Mouse (Mus musculus) hindbrain, embryonic 15.5 days (tissue): ENCODE results near the gene Hexa. TPM values are rescaled to one million over a fixed set of nuclear protein-coding genes. Genes with fewer than 3 reads are reported as not detected.

Experiments used
- ATAC-seq: fragments of 200-750 bp; cut with Nextera tagmentation; 2 replicates; pipeline ENCODE4 v1.8.0; 2017; ENCODE audit warnings: low read depth, moderate number of reproducible peaks, moderate TSS enrichment; ENCODE audit not compliant: low FRiP score
- H3K27ac ChIP-seq: fragments of 300-500 bp; sonication (generic); replicated peaks from 2 replicates; pipeline ENCODE4 v1.5.1; 2015; ENCODE audit warnings: mild to moderate bottlenecking, inconsistent platforms
- H3K27me3 ChIP-seq: fragments of 300-500 bp; sonication (generic); 2 replicates; pipeline ENCODE4 v1.6.1; 2015; ENCODE audit warnings: control low read depth, inconsistent platforms
- H3K36me3 ChIP-seq: fragments of 300-500 bp; sonication (generic); 2 replicates; pipeline ENCODE4 v1.6.1; 2015; ENCODE audit warnings: control low read depth, inconsistent platforms
- H3K4me1 ChIP-seq: fragments of 300-500 bp; sonication (generic); replicated peaks from 2 replicates; pipeline ENCODE4 v1.6.1; 2015; ENCODE audit warnings: control low read depth, inconsistent platforms
- H3K4me2 ChIP-seq: fragments of 300-500 bp; sonication (generic); 2 replicates; pipeline ENCODE4 v1.6.1; 2015; ENCODE audit warnings: moderate library complexity, mild to moderate bottlenecking, inconsistent platforms
- H3K4me3 ChIP-seq: fragments of 300-500 bp; sonication (generic); 2 replicates; pipeline ENCODE4 v1.5.1; 2015; ENCODE audit warnings: mild to moderate bottlenecking, inconsistent platforms
- H3K9ac ChIP-seq: fragments of 300-500 bp; sonication (generic); 2 replicates; pipeline ENCODE4 v1.6.1; 2015; ENCODE audit warnings: inconsistent platforms
- H3K9me3 ChIP-seq: fragments of 300-500 bp; sonication (generic); 2 replicates; pipeline ENCODE4 v1.6.1; 2016; ENCODE audit warnings: control low read depth, inconsistent platforms
- WGBS: fragments of 180-500 bp; shearing (Covaris S2); methylation state at CpG from one replicate; pipeline ENCODE4 v1.1.7; 2015; 5-methylcytosine and 5-hydroxymethylcytosine counted together
- polyA plus RNA-seq: library from polyadenylated mRNA; unstranded; fragments of >200 nt; fragmentation: Nextera tagmentation; extraction: Ambion mirVana; gene quantifications from 2 replicates; pipeline ENCODE4 v1.2.1, GENCODE M21; 2015

Gene Hexa
- polyA plus RNA-seq, 1 experiment from 2014 or later: 64.2 TPM

DNA sequence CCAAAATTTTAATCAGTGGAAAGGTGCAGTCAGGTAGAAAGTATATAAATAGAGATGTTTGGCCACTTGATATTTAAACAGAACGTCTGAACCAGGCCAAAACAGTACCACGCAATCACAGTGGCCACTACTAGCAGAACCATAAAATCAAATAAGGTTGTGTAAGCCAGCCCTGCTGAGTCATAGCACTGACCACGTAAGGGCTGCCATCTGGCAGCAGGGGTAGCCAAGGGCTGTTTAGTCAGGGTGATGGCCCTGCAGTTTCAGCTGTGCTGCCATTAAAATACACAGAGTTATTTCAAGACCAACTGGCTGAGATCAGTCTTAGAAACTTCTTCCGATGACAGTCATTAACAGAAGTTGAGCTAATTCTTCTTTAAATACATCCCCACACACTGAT is 5.5 kb upstream of the Hexa start:
- no peaks in the 10 kb centered on the region for H3K36me3 ChIP-seq
- no peak overlapping the region for H3K9ac ChIP-seq
- no peaks in the 10 kb centered on the region for H3K9me3 ChIP-seq
- no peak overlapping the region for H3K4me3 ChIP-seq
- H3K4me2 ChIP-seq: no peak overlapping the region
- no peaks in the 10 kb centered on the region for H3K27me3 ChIP-seq
- WGBS: 82% methylated on average over 4 of the region's 4 CpGs
- peaks cover 1% of the 10 kb centered on the region for H3K4me1 ChIP-seq
- ATAC-seq: no peak
- no peak overlapping the region for H3K27ac ChIP-seq

DNA sequence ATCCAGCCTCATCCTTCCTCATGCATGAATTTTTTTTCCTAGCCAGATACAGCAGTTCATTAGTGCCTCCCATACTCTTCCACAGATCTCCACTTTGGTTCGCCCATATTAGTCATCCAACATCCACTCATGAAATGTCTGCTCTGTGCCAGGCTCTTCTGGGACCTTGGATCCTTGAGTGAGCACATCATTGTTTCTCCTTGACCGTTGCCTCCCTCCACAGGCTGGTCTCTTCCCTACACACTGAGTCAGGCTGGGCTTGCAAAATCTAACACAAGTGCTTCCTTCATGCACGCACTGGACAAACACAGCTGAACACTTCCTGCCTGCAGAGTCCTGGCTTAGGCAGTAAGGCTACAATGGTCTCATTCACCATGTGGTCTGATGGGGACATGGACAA is 1.7 kb upstream of the Hexa start:
- H3K27me3 ChIP-seq: no peaks in the 10 kb centered on the region
- H3K4me3 ChIP-seq: no peak overlapping the region
- H3K9me3 ChIP-seq: no peaks in the 10 kb centered on the region
- H3K9ac ChIP-seq: no peak overlapping the region
- H3K4me2 ChIP-seq: no peak overlapping the region
- no peak for ATAC-seq
- H3K36me3 ChIP-seq: no peaks in the 10 kb centered on the region
- WGBS: 92% methylated on average over 3 of the region's 3 CpGs
- peaks cover 25% of the 10 kb centered on the region for H3K4me1 ChIP-seq
- no peak overlapping the region for H3K27ac ChIP-seq

DNA sequence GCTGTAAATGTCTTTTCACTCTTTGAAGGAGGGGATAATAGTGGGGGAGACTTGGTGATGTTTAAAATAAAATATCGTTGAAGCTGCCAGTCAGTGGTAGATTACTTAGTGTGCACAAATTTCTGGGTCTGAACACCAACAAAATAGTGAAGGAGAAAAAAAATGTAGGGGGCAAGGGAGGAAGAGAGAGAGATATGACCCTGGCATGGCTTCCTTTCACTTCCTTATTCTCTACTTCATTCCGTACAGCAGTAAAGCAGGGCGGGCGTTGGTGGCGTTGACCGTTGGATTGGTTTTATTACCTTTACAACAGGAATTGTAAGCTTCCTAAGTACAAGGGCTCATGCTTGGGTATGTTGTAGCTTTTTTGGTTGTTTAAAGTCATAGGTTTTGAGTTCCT is 2.3 kb downstream of the Hexa start:
- H3K36me3 ChIP-seq: no peaks in the 10 kb centered on the region
- H3K27ac ChIP-seq: no peak overlapping the region
- 98% methylated on average over 6 of the region's 6 CpGs for WGBS
- H3K4me3 ChIP-seq: no peak overlapping the region
- H3K4me1 ChIP-seq: peaks cover 27% of the 10 kb centered on the region
- no peak overlapping the region for H3K9ac ChIP-seq
- ATAC-seq: no peak
- no peaks in the 10 kb centered on the region for H3K27me3 ChIP-seq
- no peaks in the 10 kb centered on the region for H3K9me3 ChIP-seq
- H3K4me2 ChIP-seq: no peak overlapping the region

GRCm38 (mm10) chr9:59542766-59543324 is 3.5 kb downstream of the Hexa start:
- no peak for ATAC-seq
- Histone ChIP-seq H3K4me2 (no peak overlapping the region), H3K9ac (no peak overlapping the region), H3K4me1 (peaks cover 27% of the 10 kb centered on the region), H3K9me3 (no peaks in the 10 kb centered on the region), H3K36me3 (no peaks in the 10 kb centered on the region), H3K27me3 (no peaks in the 10 kb centered on the region), H3K4me3 (no peak overlapping the region), H3K27ac (no peak overlapping the region)

GRCm38 (mm10) chr9:59544739-59545138 is 5.4 kb downstream of the Hexa start:
- Histone ChIP-seq H3K9ac (no peak overlapping the region), H3K27me3 (no peaks in the 10 kb centered on the region), H3K27ac (no peak overlapping the region), H3K4me2 (no peak overlapping the region), H3K4me1 (peaks cover 23% of the 10 kb centered on the region), H3K36me3 (no peaks in the 10 kb centered on the region), H3K4me3 (no peak overlapping the region), H3K9me3 (no peaks in the 10 kb centered on the region)
- WGBS: 90% methylated on average over 5 of the region's 5 CpGs
- ATAC-seq: no peak

DNA sequence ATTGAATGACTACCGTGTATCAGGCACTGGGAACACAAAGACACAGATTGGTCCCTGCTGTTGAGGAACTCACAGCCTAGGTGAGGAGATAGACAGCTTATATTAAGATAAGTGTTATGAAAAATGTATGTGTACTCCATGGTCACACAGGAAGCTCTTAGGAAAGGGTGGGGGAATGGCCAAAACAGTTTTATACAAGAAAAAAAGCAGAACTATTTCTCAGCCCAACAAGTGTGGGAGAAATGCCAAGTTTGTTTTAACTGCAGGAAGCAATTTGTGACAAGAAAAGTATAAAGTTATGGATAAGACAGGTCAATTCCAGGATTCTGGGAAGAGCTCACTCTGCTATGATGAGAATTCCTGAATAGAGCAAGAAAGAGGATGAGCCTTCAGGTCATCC is 8.5 kb downstream of the Hexa start:
- no peak overlapping the region for H3K27ac ChIP-seq
- H3K9ac ChIP-seq: no peak overlapping the region
- no peaks in the 10 kb centered on the region for H3K4me1 ChIP-seq
- no peak overlapping the region for H3K4me3 ChIP-seq
- no peak for ATAC-seq
- H3K36me3 ChIP-seq: no peaks in the 10 kb centered on the region
- no peaks in the 10 kb centered on the region for H3K9me3 ChIP-seq
- WGBS: 88% methylated on average over 1 of the region's 1 CpGs
- H3K27me3 ChIP-seq: no peaks in the 10 kb centered on the region
- H3K4me2 ChIP-seq: no peak overlapping the region

GRCm38 (mm10) chr9:59548961-59549487 is 9.7 kb downstream of the Hexa start:
- no peak for ATAC-seq
- 62% methylated on average over 2 of the region's 2 CpGs for WGBS

DNA sequence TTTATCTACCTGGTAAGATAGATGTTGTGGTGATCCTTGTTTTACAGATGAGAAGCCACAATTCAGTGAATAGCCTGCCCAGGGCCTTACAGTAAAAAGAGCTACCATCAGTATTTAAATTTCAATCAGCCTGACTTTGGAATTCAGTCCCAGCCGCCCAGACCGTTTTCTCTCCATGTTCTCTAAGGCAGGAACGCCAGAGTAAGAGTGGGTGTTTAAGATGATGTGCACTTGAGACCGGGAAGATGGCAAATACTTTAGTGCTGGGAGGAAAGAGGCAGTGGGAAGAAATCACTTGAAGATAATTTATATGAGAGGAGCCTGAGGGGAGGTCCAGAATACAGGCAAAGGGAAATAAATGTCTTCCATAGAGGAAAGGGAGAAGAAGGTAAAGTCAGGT is 10.7 kb downstream of the Hexa start:
- Histone ChIP-seq H3K4me1 (no peaks in the 10 kb centered on the region), H3K4me2 (no peak overlapping the region), H3K4me3 (no peak overlapping the region), H3K9ac (no peak overlapping the region), H3K27ac (no peak overlapping the region), H3K27me3 (no peaks in the 10 kb centered on the region), H3K9me3 (no peaks in the 10 kb centered on the region), H3K36me3 (no peaks in the 10 kb centered on the region)
- no peak for ATAC-seq
- 79% methylated on average over 4 of the region's 4 CpGs for WGBS

More at GRCm38 (mm10) chr9:59548961-59549487, 9.7 kb downstream of the Hexa start:
- H3K9ac ChIP-seq: no peak overlapping the region
- H3K4me1 ChIP-seq: no peaks in the 10 kb centered on the region
- no peak overlapping the region for H3K4me2 ChIP-seq
- H3K9me3 ChIP-seq: no peaks in the 10 kb centered on the region
- H3K27me3 ChIP-seq: no peaks in the 10 kb centered on the region
- H3K4me3 ChIP-seq: no peak overlapping the region
- no peaks in the 10 kb centered on the region for H3K36me3 ChIP-seq
- no peak overlapping the region for H3K27ac ChIP-seq

- Histone ChIP-seq H3K4me1 (no peaks in the 10 kb centered on the region), H3K27me3 (no peaks in the 10 kb centered on the region), H3K9me3 (no peaks in the 10 kb centered on the region), H3K4me2 (no peak overlapping the region), H3K9ac (no peak overlapping the region), H3K27ac (no peak overlapping the region), H3K36me3 (no peaks in the 10 kb centered on the region), H3K4me3 (no peak overlapping the region)
- ATAC-seq: no peak
- 83% methylated on average over 5 of the region's 5 CpGs for WGBS
Measured at GRCm38 (mm10) chr9:59551017-59551416, 11.7 kb downstream of the Hexa start.

GRCm38 (mm10) chr9:59551620-59552031 is 12.3 kb downstream of the Hexa start:
- H3K4me3 ChIP-seq: no peak overlapping the region
- 81% methylated on average over 3 of the region's 3 CpGs for WGBS
- no peaks in the 10 kb centered on the region for H3K9me3 ChIP-seq
- H3K27ac ChIP-seq: no peak overlapping the region
- H3K36me3 ChIP-seq: peaks cover 3% of the 10 kb centered on the region; the same call in 1 of the 2 replicates
- H3K4me1 ChIP-seq: no peaks in the 10 kb centered on the region
- no peaks in the 10 kb centered on the region for H3K27me3 ChIP-seq
- H3K4me2 ChIP-seq: no peak overlapping the region
- no peak for ATAC-seq
- no peak overlapping the region for H3K9ac ChIP-seq

GRCm38 (mm10) chr9:59552610-59553009 is 13.3 kb downstream of the Hexa start:
- H3K9me3 ChIP-seq: no peaks in the 10 kb centered on the region
- peaks cover 12% of the 10 kb centered on the region; the same call in 1 of the 2 replicates for H3K36me3 ChIP-seq
- no peak overlapping the region for H3K27ac ChIP-seq
- H3K4me1 ChIP-seq: no peaks in the 10 kb centered on the region
- H3K4me2 ChIP-seq: no peak overlapping the region
- no peaks in the 10 kb centered on the region for H3K27me3 ChIP-seq
- no peak for ATAC-seq
- no peak overlapping the region for H3K9ac ChIP-seq
- no peak overlapping the region for H3K4me3 ChIP-seq
- WGBS: 88% methylated on average over 5 of the region's 5 CpGs

GRCm38 (mm10) chr9:59553719-59554118 is 14.4 kb downstream of the Hexa start:
- Histone ChIP-seq H3K4me3 (no peak overlapping the region), H3K36me3 (peaks cover 22% of the 10 kb centered on the region; the same call in 1 of the 2 replicates), H3K27me3 (no peaks in the 10 kb centered on the region), H3K9me3 (no peaks in the 10 kb centered on the region), H3K9ac (no peak overlapping the region), H3K4me1 (no peaks in the 10 kb centered on the region), H3K4me2 (no peak overlapping the region), H3K27ac (no peak overlapping the region)
- ATAC-seq: no peak
- 91% methylated on average over 4 of the region's 4 CpGs for WGBS

DNA sequence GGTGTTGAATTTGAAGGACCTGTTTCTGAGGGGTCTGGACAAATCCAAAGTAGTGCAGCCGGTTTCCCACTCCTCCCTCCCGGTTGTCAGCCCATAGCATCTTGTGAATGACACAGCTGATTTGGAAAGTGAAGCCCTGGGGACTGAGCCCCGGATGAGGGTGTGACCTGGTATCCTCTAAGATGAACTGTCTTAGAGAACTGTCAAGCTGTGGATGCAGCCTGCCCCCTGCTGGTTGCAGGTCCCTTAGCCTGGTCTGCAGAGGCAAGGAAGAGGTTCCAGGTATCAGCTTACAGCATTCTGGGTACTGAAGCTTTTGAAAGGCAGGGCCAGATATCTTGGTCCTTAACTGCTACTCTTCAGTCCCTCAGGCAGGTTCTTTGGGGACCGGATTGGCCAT is 26.3 kb downstream of the Hexa start:
- no peak for ATAC-seq
- Histone ChIP-seq H3K27ac (no peak overlapping the region), H3K4me2 (no peak overlapping the region), H3K9me3 (no peaks in the 10 kb centered on the region), H3K4me3 (no peak overlapping the region), H3K27me3 (no peaks in the 10 kb centered on the region), H3K4me1 (no peaks in the 10 kb centered on the region), H3K36me3 (peaks cover 41% of the 10 kb centered on the region), H3K9ac (no peak overlapping the region)
- 30% methylated on average over 4 of the region's 4 CpGs for WGBS
